8 mouse cellular contexts compared by ENCODE assay signal in the genomic region with DNA sequence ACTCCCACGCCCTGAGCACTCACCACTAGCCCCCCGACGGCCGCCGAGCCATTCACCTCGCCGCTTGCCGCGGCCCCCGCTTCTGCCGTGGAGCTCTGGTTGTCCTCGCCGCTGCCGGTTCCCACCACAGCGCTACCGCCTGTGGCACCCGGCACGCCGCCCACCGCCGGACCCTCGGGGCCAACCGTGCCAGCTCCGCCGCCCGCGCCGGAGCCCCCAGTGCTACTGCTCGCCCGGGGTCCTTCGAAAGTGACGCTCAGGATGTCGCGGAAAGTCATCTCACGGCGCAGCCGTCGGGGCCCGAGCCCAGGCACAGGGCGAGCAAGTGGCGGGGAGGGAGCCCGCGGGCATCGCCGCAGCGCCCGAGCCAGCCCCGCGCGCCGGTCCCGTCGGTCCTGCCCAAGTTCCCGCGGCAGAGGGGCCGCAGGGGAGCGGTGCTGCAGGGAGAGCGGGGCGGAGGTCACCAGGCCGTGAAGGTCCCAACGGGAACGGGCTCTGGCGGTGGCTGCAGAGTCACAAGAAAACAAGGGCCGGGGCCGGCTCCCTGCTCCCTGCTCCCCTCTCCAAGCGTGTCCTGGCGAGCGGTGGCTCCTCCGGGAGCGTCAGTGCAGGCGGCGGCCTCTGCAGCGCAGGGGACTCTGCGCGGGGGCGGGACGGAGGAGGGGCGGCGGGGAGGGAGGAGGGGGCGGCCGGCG. TPM values are rescaled to one million over a fixed set of nuclear protein-coding genes. Genes with fewer than 3 reads are reported as not detected.
DNase-seq lines count a peak whose midpoint lies in the region; ATAC-seq lines count a peak whose summit lies in the region.

Gene Adra1d (minus strand): TSS at position 393 of the 695 bp plus-strand sequence.

- H3K9ac ChIP-seq in embryonic facial prominence, embryonic 11.5 days (replicated peaks; ENCODE audit: low read length), result peak within 1 kb of the TSS; percentile 41; the same call in 1 of the 2 replicates
- peak within 1 kb of the TSS; percentile 42 for H3K9ac ChIP-seq in neural tube, embryonic 12.5 days

- peaks cover 6% of the 10 kb centered on the region for H3K4me1 ChIP-seq in embryonic facial prominence, embryonic 11.5 days (ENCODE audit: control insufficient read depth, insufficient read depth, low read length)
- H3K4me1 ChIP-seq in hindbrain, embryonic 10.5 days (replicated peaks), result peaks cover 24% of the 10 kb centered on the region
- peaks cover 17% of the 10 kb centered on the region for H3K4me1 ChIP-seq in neural tube, embryonic 12.5 days

- peak within 1 kb of the TSS; percentile 90 for H3K4me2 ChIP-seq in embryonic facial prominence, embryonic 11.5 days (ENCODE audit: low read depth, low read length)
- H3K4me2 ChIP-seq in neural tube, embryonic 12.5 days (replicated peaks), result peak within 1 kb of the TSS; percentile 87

- peak; percentile 42 for DNase-seq in right cerebral cortex, postnatal 4 days
- DNase-seq in right cerebral cortex, postnatal 25 days, result no peak
- DNase-seq in embryonic facial prominence, embryonic 11.5 days (ENCODE audit: low spot score), result peak; percentile 35
- no peak for DNase-seq in hindbrain, embryonic 10.5 days (ENCODE audit: low spot score)
- peak in 1 of 2 experiments; percentile 29 for DNase-seq in left cerebral cortex, postnatal 36 days (ENCODE audit: low spot score in 2 of 2)
- DNase-seq in thymus, postnatal 36 days, result no peak

- H3K36me3 ChIP-seq in embryonic facial prominence, embryonic 11.5 days (replicated peaks; ENCODE audit: control insufficient read depth, insufficient read depth, low read depth, low read length), result no peaks in the 10 kb centered on the region
- H3K36me3 ChIP-seq in hindbrain, embryonic 10.5 days, result no peaks in the 10 kb centered on the region
- H3K36me3 ChIP-seq in neural tube, embryonic 12.5 days, result no peaks in the 10 kb centered on the region

- no peak within 1 kb of the TSS for H3K27ac ChIP-seq in embryonic facial prominence, embryonic 11.5 days (replicated peaks; ENCODE audit: low read depth, low read length)
- H3K27ac ChIP-seq in hindbrain, embryonic 10.5 days, result peak within 1 kb of the TSS; percentile 64
- H3K27ac ChIP-seq in neural tube, embryonic 12.5 days, result no peak within 1 kb of the TSS

- H3K27me3 ChIP-seq in embryonic facial prominence, embryonic 11.5 days (ENCODE audit: control insufficient read depth, insufficient read depth, low read length), result peaks cover 50% of the 10 kb centered on the region
- peaks cover 83% of the 10 kb centered on the region for H3K27me3 ChIP-seq in hindbrain, embryonic 10.5 days (ENCODE audit: insufficient read depth, poor library complexity, severe bottlenecking)
- H3K27me3 ChIP-seq in neural tube, embryonic 12.5 days (replicated peaks), result peaks cover 62% of the 10 kb centered on the region

- under 1% methylated on average over 70 of the region's 82 CpGs for WGBS in embryonic facial prominence, embryonic 11.5 days
- WGBS in hindbrain, embryonic 10.5 days, result 2% methylated on average over 81 of the region's 82 CpGs
- under 1% methylated on average over 78 of the region's 82 CpGs for WGBS in neural tube, embryonic 12.5 days

- intact Hi-C loops in left cerebral cortex, postnatal 36 days (cut with DNase I), result loop anchor here (5.0 kb wide), 3 partner anchors 110 to 390 kb away; partner anchors contain the start of gene Prnd

- peak; percentile 35 for ATAC-seq in embryonic facial prominence, embryonic 11.5 days (replicated peaks; ENCODE audit: insufficient number of reproducible peaks, low FRiP score, low TSS enrichment, low read depth)
- peak; percentile 54 for ATAC-seq in neural tube, embryonic 12.5 days (ENCODE audit: low FRiP score, low read depth)
- no peak for ATAC-seq in inflammation-experienced regulatory T-cells, adult 6 months

- H3K4me3 ChIP-seq in embryonic facial prominence, embryonic 11.5 days (ENCODE audit: low read depth, low read length), result peak within 1 kb of the TSS; percentile 43
- H3K4me3 ChIP-seq in hindbrain, embryonic 10.5 days, result peak within 1 kb of the TSS; percentile 65
- peak within 1 kb of the TSS; percentile 45 for H3K4me3 ChIP-seq in neural tube, embryonic 12.5 days

- H3K9me3 ChIP-seq in embryonic facial prominence, embryonic 11.5 days (replicated peaks; ENCODE audit: control insufficient read depth, low read length), result no peaks in the 10 kb centered on the region
- no peaks in the 10 kb centered on the region for H3K9me3 ChIP-seq in hindbrain, embryonic 10.5 days
- no peaks in the 10 kb centered on the region for H3K9me3 ChIP-seq in neural tube, embryonic 12.5 days

RNA-seq across cellular contexts. Expression of gene Adra1d, which starts in this region (rescaled TPM):
- 0.14 TPM in 1 of 2 replicates, not detected in the other for polyA plus RNA-seq in embryonic facial prominence, embryonic 11.5 days (2014; fragmentation: Nextera tagmentation; extraction: Ambion mirVana)
- polyA plus RNA-seq in hindbrain, embryonic 10.5 days (2016; fragmentation: Nextera tagmentation; extraction: Ambion mirVana), result 0.16 and 0.31 TPM in 2 replicates
- 10 to 100 TPM; 54.2 to 63.3 TPM for total RNA-seq in left cerebral cortex, postnatal 36 days (2021)
- 0.34 and 0.68 TPM in 2 replicates for polyA plus RNA-seq in neural tube, embryonic 12.5 days (2016; fragmentation: Nextera tagmentation; extraction: Ambion mirVana)
- polyA plus RNA-seq in inflammation-experienced regulatory T-cells, adult 6 months (2017; shearing (Covaris generic)), result not detected

Comparison
In these comparisons a context has a peak if more than half of its experiments do, and no peak if none do; other contexts are left out.
1. Peak in DNase-seq, ATAC-seq, H3K4me3 ChIP-seq, H3K9ac ChIP-seq and H3K4me2 ChIP-seq in embryonic facial prominence, embryonic 11.5 days; RNA of the gene not detected or under 1 TPM.
2. Peak in ATAC-seq, H3K4me3 ChIP-seq, H3K9ac ChIP-seq and H3K4me2 ChIP-seq in neural tube, embryonic 12.5 days; RNA of the gene not detected or under 1 TPM.